Mouse (Mus musculus) lung, embryonic 15.5 days (tissue): Measurements from ENCODE around the gene Rasip1. TPM values are rescaled to one million over a fixed set of nuclear protein-coding genes. Genes with fewer than 3 reads are reported as not detected.

Experiments
- ATAC-seq: fragments of 200-750 bp; cut with Nextera tagmentation; 2 replicates; pipeline ENCODE4 v1.8.0; 2017; ENCODE audit warnings: moderate number of reproducible peaks, borderline replicate concordance; ENCODE audit not compliant: low FRiP score, low TSS enrichment; ENCODE audit errors: extremely low read depth
- H3K27ac ChIP-seq: fragments of 300-500 bp; sonication (generic); 2 replicates; pipeline ENCODE4 v1.5.1; 2015; ENCODE audit warnings: moderate library complexity, mild to moderate bottlenecking, inconsistent platforms
- H3K27me3 ChIP-seq: fragments of 300-500 bp; sonication (generic); 2 replicates; pipeline ENCODE4 v1.6.1; 2015; ENCODE audit warnings: inconsistent platforms
- H3K36me3 ChIP-seq: fragments of 300-500 bp; sonication (generic); 2 replicates; pipeline ENCODE4 v1.6.1; 2015; ENCODE audit warnings: inconsistent platforms
- H3K4me1 ChIP-seq: fragments of 300-500 bp; sonication (generic); 2 replicates; pipeline ENCODE4 v1.6.1; 2015; ENCODE audit warnings: inconsistent platforms
- H3K4me2 ChIP-seq: fragments of 300-500 bp; sonication (generic); 2 replicates; pipeline ENCODE4 v1.6.1; 2015; ENCODE audit warnings: inconsistent platforms, mild to moderate bottlenecking, moderate library complexity
- H3K4me3 ChIP-seq: fragments of 300-500 bp; sonication (generic); 2 replicates; pipeline ENCODE4 v1.5.1; 2015; ENCODE audit warnings: mild to moderate bottlenecking, inconsistent platforms
- H3K9ac ChIP-seq: fragments of 300-500 bp; sonication (generic); 2 replicates; pipeline ENCODE4 v1.6.1; 2015; ENCODE audit warnings: inconsistent platforms
- H3K9me3 ChIP-seq: fragments of 300-500 bp; sonication (generic); 2 replicates; pipeline ENCODE4 v1.6.1; 2016; ENCODE audit warnings: inconsistent platforms
- WGBS: fragments of 180-500 bp; shearing (Covaris S2); methylation state at CpG from one replicate; pipeline ENCODE4 v1.1.7; 2015; 5-methylcytosine and 5-hydroxymethylcytosine counted together
- polyA plus RNA-seq: library from polyadenylated mRNA; unstranded; fragments of >200 nt; fragmentation: Nextera tagmentation; extraction: Ambion mirVana; gene quantifications from 2 replicates; pipeline ENCODE4 v1.2.1, GENCODE M21; 2015

Rasip1 gene
- 32.4 and 33.3 TPM in 2 replicates for polyA plus RNA-seq

- peak within 1 kb of the TSS; percentile 73 for H3K9ac ChIP-seq
- no peaks in the 10 kb centered on the region for H3K9me3 ChIP-seq
- peak within 1 kb of the TSS; percentile 76 for H3K27ac ChIP-seq
- H3K4me1 ChIP-seq: peaks cover 6% of the 10 kb centered on the region
- peak within 1 kb of the TSS; percentile 60 for H3K4me3 ChIP-seq
- H3K4me2 ChIP-seq: peak within 1 kb of the TSS; percentile 95
- 73% methylated on average over 9 of the region's 9 CpGs for WGBS
- H3K27me3 ChIP-seq: peaks cover 23% of the 10 kb centered on the region
- no peaks in the 10 kb centered on the region for H3K36me3 ChIP-seq
- ATAC-seq: peak; percentile 40
Measured at GRCm38 (mm10) chr7:45627261-45627660, at the start of gene Rasip1. TSS of gene Rasip1 (plus strand) at chr7:45627488.

- 88% methylated on average over 6 of the region's 6 CpGs for WGBS
- H3K9ac ChIP-seq: no peak overlapping the region
- no peak for ATAC-seq
Measured at GRCm38 (mm10) chr7:45585923-45586322, 41.4 kb upstream of the Rasip1 start.

DNA sequence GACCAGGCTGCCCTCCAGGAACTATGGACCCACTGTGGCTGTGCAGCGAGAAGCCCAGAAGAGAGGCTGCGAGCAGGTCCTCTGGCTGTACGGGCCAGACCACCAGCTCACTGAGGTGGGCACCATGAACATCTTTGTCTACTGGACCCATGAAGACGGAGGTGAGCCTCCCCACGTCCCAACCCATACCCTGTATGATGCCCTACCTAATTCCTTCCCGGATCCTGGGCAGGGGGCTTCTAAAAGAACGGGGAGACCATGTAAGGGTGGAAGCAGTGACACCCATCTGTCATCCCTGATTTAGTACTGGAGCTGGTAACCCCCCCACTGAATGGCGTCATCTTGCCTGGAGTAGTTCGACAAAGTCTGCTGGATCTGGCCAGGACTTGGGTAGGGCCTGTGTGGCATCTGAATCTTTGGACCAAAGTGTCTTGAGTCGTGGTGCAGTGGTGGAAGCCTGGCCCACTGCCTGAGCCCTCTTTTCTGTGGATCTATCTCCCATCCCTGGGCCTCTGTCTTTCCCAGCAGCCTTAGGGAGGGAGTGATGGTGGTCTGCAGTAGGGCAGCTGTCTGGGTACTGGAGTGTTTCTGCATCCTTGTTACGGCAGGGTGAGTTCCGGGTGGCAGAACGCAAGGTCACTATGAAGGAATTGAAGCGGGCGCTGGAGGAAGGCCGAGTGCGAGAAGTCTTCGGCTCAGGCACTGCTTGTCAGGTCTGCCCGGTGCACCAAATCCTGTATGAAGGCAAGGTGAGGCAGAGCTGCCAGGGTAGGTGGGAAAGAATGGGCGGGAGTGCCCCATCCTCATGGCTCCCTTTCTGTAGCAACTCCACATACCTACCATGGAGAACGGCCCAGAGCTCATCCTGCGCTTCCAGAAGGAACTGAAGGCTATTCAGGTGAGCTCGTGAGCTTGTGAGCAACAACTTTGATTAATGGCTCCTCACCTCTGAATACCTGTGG, 39.4 kb upstream of the Rasip1 start:
- H3K4me1 ChIP-seq: 0 out of 2 replicates have a peak, but pooled peaks cover 4% of the 10 kb centered on the region
- H3K4me2 ChIP-seq: no peak overlapping the region
- H3K27ac ChIP-seq: no peak overlapping the region
- H3K4me3 ChIP-seq: no peak overlapping the region
- H3K9me3 ChIP-seq: no peaks in the 10 kb centered on the region
- WGBS: 89% methylated on average over 23 of the region's 23 CpGs
- peaks cover 12% of the 10 kb centered on the region; the same call in 1 of the 2 replicates for H3K36me3 ChIP-seq
- no peak overlapping the region for H3K9ac ChIP-seq
- no peak for ATAC-seq
- no peaks in the 10 kb centered on the region for H3K27me3 ChIP-seq

More at GRCm38 (mm10) chr7:45585923-45586322, 41.4 kb upstream of the Rasip1 start:
- Histone ChIP-seq H3K4me1 (0 out of 2 replicates have a peak, but pooled peaks cover 4% of the 10 kb centered on the region), H3K27ac (no peak overlapping the region), H3K9me3 (no peaks in the 10 kb centered on the region), H3K4me2 (no peak overlapping the region), H3K27me3 (no peaks in the 10 kb centered on the region), H3K36me3 (peaks cover 14% of the 10 kb centered on the region; the same call in 1 of the 2 replicates), H3K4me3 (no peak overlapping the region)

GRCm38 (mm10) chr7:45589173-45589572, 38.1 kb upstream of the Rasip1 start:
- Histone ChIP-seq H3K36me3 (peaks cover 12% of the 10 kb centered on the region; the same call in 1 of the 2 replicates), H3K27me3 (no peaks in the 10 kb centered on the region), H3K9ac (no peak overlapping the region; the same call in 1 of the 2 replicates), H3K27ac (no peak overlapping the region), H3K9me3 (no peaks in the 10 kb centered on the region), H3K4me1 (0 out of 2 replicates have a peak, but pooled peaks cover 4% of the 10 kb centered on the region), H3K4me3 (peak overlapping the region; percentile 25), H3K4me2 (peak overlapping the region; percentile 58)
- ATAC-seq: peak; percentile 98
- WGBS: 3% methylated on average over 19 of the region's 19 CpGs

DNA sequence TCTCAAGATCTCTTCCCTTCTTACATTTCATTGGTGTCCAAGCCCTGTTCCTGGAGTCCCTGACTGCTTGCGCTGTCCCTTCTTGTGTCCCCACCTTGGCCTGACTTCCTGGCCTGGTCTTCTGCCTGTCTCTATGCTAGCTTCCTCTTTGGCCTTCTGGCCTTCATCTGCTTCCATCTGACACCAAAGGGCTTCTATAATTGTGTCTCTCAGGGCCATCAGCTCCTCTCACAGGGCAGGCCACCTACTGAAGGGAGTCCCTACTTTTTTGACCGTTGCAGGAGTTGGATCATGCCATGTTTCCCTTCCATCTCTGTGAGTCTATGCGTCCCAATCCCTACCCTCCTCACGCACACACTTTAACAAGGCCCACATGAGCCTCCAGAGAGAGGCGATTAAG, 37.4 kb upstream of the Rasip1 start:
- WGBS: 92% methylated on average over 5 of the region's 5 CpGs
- Histone ChIP-seq H3K9me3 (no peaks in the 10 kb centered on the region), H3K27me3 (no peaks in the 10 kb centered on the region), H3K36me3 (peaks cover 10% of the 10 kb centered on the region; the same call in 1 of the 2 replicates), H3K9ac (no peak overlapping the region), H3K4me1 (0 out of 2 replicates have a peak, but pooled peaks cover 4% of the 10 kb centered on the region), H3K27ac (no peak overlapping the region), H3K4me2 (no peak overlapping the region), H3K4me3 (no peak overlapping the region)
- ATAC-seq: no peak

DNA sequence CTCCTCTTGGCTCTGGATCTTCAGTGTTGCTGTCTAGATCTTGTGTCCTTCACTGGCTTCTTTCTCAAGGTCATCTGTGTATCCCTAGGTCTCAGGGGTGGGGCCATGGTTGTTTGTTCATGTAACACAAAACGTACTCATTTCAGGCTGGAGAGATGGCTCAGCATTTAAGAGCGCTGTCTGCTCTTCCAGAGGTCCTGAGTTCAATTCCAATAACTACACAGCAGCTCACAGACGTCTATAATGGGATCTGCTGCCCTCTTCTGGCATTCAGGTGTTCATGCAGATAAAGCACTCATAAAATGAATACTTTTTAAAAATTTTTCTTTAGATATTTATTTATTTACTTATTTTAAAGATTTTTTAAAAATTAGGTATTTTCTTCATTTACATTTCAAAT, 36.4 kb upstream of the Rasip1 start:
- WGBS: 60% methylated on average over 3 of the region's 3 CpGs
- no peak overlapping the region for H3K9ac ChIP-seq
- no peak overlapping the region for H3K27ac ChIP-seq
- ATAC-seq: no peak
- H3K4me2 ChIP-seq: no peak overlapping the region
- no peaks in the 10 kb centered on the region for H3K9me3 ChIP-seq
- H3K27me3 ChIP-seq: no peaks in the 10 kb centered on the region
- H3K4me1 ChIP-seq: 0 out of 2 replicates have a peak, but pooled peaks cover 4% of the 10 kb centered on the region
- no peak overlapping the region for H3K4me3 ChIP-seq
- H3K36me3 ChIP-seq: 0 out of 2 replicates have a peak, but pooled peaks cover under 1% of the 10 kb centered on the region

GRCm38 (mm10) chr7:45591880-45592279, 35.4 kb upstream of the Rasip1 start:
- Histone ChIP-seq H3K9me3 (no peaks in the 10 kb centered on the region), H3K4me2 (no peak overlapping the region), H3K36me3 (no peaks in the 10 kb centered on the region), H3K4me1 (0 out of 2 replicates have a peak, but pooled peaks cover 4% of the 10 kb centered on the region), H3K4me3 (no peak overlapping the region), H3K9ac (no peak overlapping the region), H3K27me3 (no peaks in the 10 kb centered on the region), H3K27ac (no peak overlapping the region)
- no peak for ATAC-seq
- WGBS: 57% methylated on average over 7 of the region's 7 CpGs

GRCm38 (mm10) chr7:45593118-45593815, 34.0 kb upstream of the Rasip1 start:
- WGBS: 16% methylated on average over 10 of the region's 10 CpGs
- Histone ChIP-seq H3K4me3 (no peak overlapping the region), H3K27me3 (no peaks in the 10 kb centered on the region), H3K27ac (no peak overlapping the region), H3K36me3 (no peaks in the 10 kb centered on the region), H3K9ac (no peak overlapping the region), H3K4me2 (no peak overlapping the region), H3K9me3 (no peaks in the 10 kb centered on the region), H3K4me1 (0 out of 2 replicates have a peak, but pooled peaks cover 4% of the 10 kb centered on the region)
- ATAC-seq: no peak

- Histone ChIP-seq H3K9me3 (no peaks in the 10 kb centered on the region), H3K4me3 (no peak overlapping the region), H3K36me3 (no peaks in the 10 kb centered on the region), H3K27me3 (no peaks in the 10 kb centered on the region), H3K4me1 (no peaks in the 10 kb centered on the region), H3K9ac (no peak overlapping the region), H3K4me2 (no peak overlapping the region), H3K27ac (no peak overlapping the region)
- no peak for ATAC-seq
- 74% methylated on average over 4 of the region's 4 CpGs for WGBS
Measured at GRCm38 (mm10) chr7:45595176-45595575, 32.1 kb upstream of the Rasip1 start.

GRCm38 (mm10) chr7:45596107-45596506, 31.2 kb upstream of the Rasip1 start:
- H3K9me3 ChIP-seq: no peaks in the 10 kb centered on the region
- WGBS: 61% methylated on average over 1 of the region's 1 CpGs
- no peak overlapping the region for H3K4me2 ChIP-seq
- H3K27ac ChIP-seq: no peak overlapping the region
- no peaks in the 10 kb centered on the region for H3K27me3 ChIP-seq
- ATAC-seq: no peak
- no peaks in the 10 kb centered on the region for H3K4me1 ChIP-seq
- H3K4me3 ChIP-seq: no peak overlapping the region
- no peaks in the 10 kb centered on the region for H3K36me3 ChIP-seq
- no peak overlapping the region for H3K9ac ChIP-seq

- no peak overlapping the region for H3K9ac ChIP-seq
- WGBS: 82% methylated on average over 5 of the region's 5 CpGs
Measured at GRCm38 (mm10) chr7:45597013-45597412, 30.3 kb upstream of the Rasip1 start.

More at GRCm38 (mm10) chr7:45597013-45597412, 30.3 kb upstream of the Rasip1 start:
- Histone ChIP-seq H3K4me1 (no peaks in the 10 kb centered on the region), H3K4me2 (no peak overlapping the region), H3K36me3 (no peaks in the 10 kb centered on the region), H3K4me3 (no peak overlapping the region), H3K27ac (no peak overlapping the region), H3K9me3 (no peaks in the 10 kb centered on the region), H3K27me3 (no peaks in the 10 kb centered on the region)
- no peak for ATAC-seq
